Comparison of ENCODE assay signal across 11 mouse cellular contexts in genomic region chr5:115522531-115522930, GRCm38 (mm10). TPM values are rescaled to one million over a fixed set of nuclear protein-coding genes. Genes with fewer than 3 reads are reported as not detected.
A peak's percentile ranks its signal among the peaks of the same experiment; 100 is the strongest.
DNase-seq lines count a peak whose midpoint lies in the region; ATAC-seq and TF ChIP-seq lines count a peak whose summit lies in the region.
"Had no signal": no experiment of that assay in that cellular context is flagged by ENCODE, and none has a peak within 500 bp of the region (broad histone marks: within the 10 kb centered on the region; RNA-seq: fewer than 3 reads in every experiment).

No protein-coding gene starts in this region.

- H3K4me1 ChIP-seq in forebrain, embryonic 11.5 days (replicated peaks; ENCODE audit: control insufficient read depth, insufficient read depth, low read length) = peaks cover 12% of the 10 kb centered on the region
- no peaks in the 10 kb centered on the region; the same call in 1 of the 2 replicates for H3K4me1 ChIP-seq in forebrain, embryonic 16.5 days (replicated peaks; ENCODE audit: control insufficient read depth, insufficient read depth, low read length)
- peaks cover 65% of the 10 kb centered on the region for H3K4me1 ChIP-seq in heart, embryonic 15.5 days (replicated peaks)
- peaks cover 59% of the 10 kb centered on the region for H3K4me1 ChIP-seq in liver, embryonic 16.5 days (ENCODE audit: control insufficient read depth, low read depth, low read length)

- TF ChIP-seq CTCF in left cerebral cortex, adult 2 months (IDR thresholded peaks at IDR 0.05) = no peak

- H3K36me3 ChIP-seq in forebrain, embryonic 11.5 days (ENCODE audit: control insufficient read depth, insufficient read depth, low read length) = no peaks in the 10 kb centered on the region
- no peaks in the 10 kb centered on the region for H3K36me3 ChIP-seq in forebrain, embryonic 16.5 days (ENCODE audit: control insufficient read depth, insufficient read depth)
- H3K36me3 ChIP-seq in heart, embryonic 15.5 days = no peaks in the 10 kb centered on the region; the same call in 1 of the 2 replicates
- no peaks in the 10 kb centered on the region for H3K36me3 ChIP-seq in liver, embryonic 16.5 days (ENCODE audit: control insufficient read depth, insufficient read depth)

- no peak for DNase-seq in forebrain, embryonic 11.5 days (ENCODE audit: low spot score)
- no peak for DNase-seq in left cerebral cortex, adult 2 months (ENCODE audit: extremely low spot score in 1 of 2, low spot score in 2 of 2)
- DNase-seq in left cerebral cortex, postnatal 25 days (ENCODE audit: low spot score in 2 of 2) = no peak
- DNase-seq in urinary bladder, adult 2 months (ENCODE audit: low spot score) = no peak
- no peak for DNase-seq in spleen, postnatal 36 days (ENCODE audit: low spot score in 2 of 2)
- DNase-seq: gastrocnemius, postnatal 25 days; layer of hippocampus, postnatal 36 days had no signal

- H3K27ac ChIP-seq in forebrain, embryonic 11.5 days (ENCODE audit: low read depth, low read length) = peak overlapping the region; percentile 1; the same call in 1 of the 2 replicates
- H3K27ac ChIP-seq in forebrain, embryonic 16.5 days (ENCODE audit: low read length) = no peak overlapping the region
- peak overlapping the region; percentile 28; the same call in 1 of the 2 replicates for H3K27ac ChIP-seq in left cerebral cortex, adult 2 months
- H3K27ac ChIP-seq in heart, embryonic 15.5 days = peak overlapping the region; percentile 80
- peak overlapping the region; percentile 86 for H3K27ac ChIP-seq in liver, embryonic 16.5 days (ENCODE audit: low read length)

- no peaks in the 10 kb centered on the region for H3K27me3 ChIP-seq in forebrain, embryonic 11.5 days (ENCODE audit: control insufficient read depth, insufficient read depth, low read length)
- no peaks in the 10 kb centered on the region for H3K27me3 ChIP-seq in forebrain, embryonic 16.5 days (replicated peaks; ENCODE audit: control insufficient read depth, insufficient read depth, low read length)
- no peaks in the 10 kb centered on the region for H3K27me3 ChIP-seq in heart, embryonic 15.5 days
- H3K27me3 ChIP-seq in liver, embryonic 16.5 days (ENCODE audit: control insufficient read depth, insufficient read depth, low read depth, low read length) = no peaks in the 10 kb centered on the region
- H3K27me3 ChIP-seq: Patski had no signal

- intact Hi-C loops in left cerebral cortex, adult 2 months (cut with DNase I) = no loop called here
- intact Hi-C loops in left cerebral cortex, postnatal 25 days (cut with DNase I) = no loop called here

- no peak for ATAC-seq in forebrain, embryonic 11.5 days (replicated peaks; ENCODE audit: low FRiP score)
- ATAC-seq in forebrain, embryonic 16.5 days = no peak
- no peak for ATAC-seq in heart, embryonic 15.5 days (replicated peaks; ENCODE audit: insufficient number of reproducible peaks, insufficient read depth, low FRiP score, low read depth)
- ATAC-seq in liver, embryonic 16.5 days (ENCODE audit: low read depth) = no peak
- ATAC-seq: Patski had no signal

- no peak overlapping the region for H3K4me2 ChIP-seq in forebrain, embryonic 11.5 days (ENCODE audit: low read depth, low read length, severe bottlenecking)
- H3K4me2 ChIP-seq in forebrain, embryonic 16.5 days (ENCODE audit: low read length) = no peak overlapping the region
- H3K4me2 ChIP-seq in heart, embryonic 15.5 days = peak overlapping the region; percentile 9; the same call in 1 of the 2 replicates
- H3K4me2 ChIP-seq in liver, embryonic 16.5 days (ENCODE audit: low read depth, low read length) = no peak overlapping the region

- no peak overlapping the region for H3K4me3 ChIP-seq in forebrain, embryonic 11.5 days (ENCODE audit: low read depth, low read length)
- no peak overlapping the region for H3K4me3 ChIP-seq in forebrain, embryonic 16.5 days (replicated peaks; ENCODE audit: low read length)
- no peak overlapping the region for H3K4me3 ChIP-seq in left cerebral cortex, adult 2 months
- no peak overlapping the region for H3K4me3 ChIP-seq in heart, embryonic 15.5 days
- no peak overlapping the region for H3K4me3 ChIP-seq in liver, embryonic 16.5 days (ENCODE audit: low read depth, low read length)

- no peaks in the 10 kb centered on the region for H3K9me3 ChIP-seq in forebrain, embryonic 11.5 days (ENCODE audit: control insufficient read depth, low read length)
- H3K9me3 ChIP-seq in forebrain, embryonic 16.5 days (ENCODE audit: control insufficient read depth, low read length) = no peaks in the 10 kb centered on the region
- no peaks in the 10 kb centered on the region for H3K9me3 ChIP-seq in heart, embryonic 15.5 days (replicated peaks)
- H3K9me3 ChIP-seq in liver, embryonic 16.5 days (replicated peaks; ENCODE audit: control insufficient read depth, low read length) = no peaks in the 10 kb centered on the region

- no peak overlapping the region for H3K9ac ChIP-seq in forebrain, embryonic 11.5 days (ENCODE audit: low read length)
- H3K9ac ChIP-seq in forebrain, embryonic 16.5 days (replicated peaks; ENCODE audit: low read depth, low read length) = no peak overlapping the region
- 0 out of 2 replicates have a peak overlapping the region, but pooled peaks have one; percentile 7 for H3K9ac ChIP-seq in heart, embryonic 15.5 days
- no peak overlapping the region for H3K9ac ChIP-seq in liver, embryonic 16.5 days (ENCODE audit: low read depth, low read length)

- 81% methylated on average over 4 of the region's 4 CpGs for WGBS in forebrain, embryonic 11.5 days
- 92% methylated on average over 4 of the region's 4 CpGs for WGBS in forebrain, embryonic 16.5 days
- 79% methylated on average over 4 of the region's 4 CpGs for WGBS in heart, embryonic 15.5 days
- WGBS in liver, embryonic 16.5 days (ENCODE audit: insufficient replicate concordance) = 71% methylated on average over 4 of the region's 4 CpGs

RNA-seq across cellular contexts. Expression of gene Pxn, which starts 16.1 kb away (rescaled TPM):
- polyA plus RNA-seq in forebrain, embryonic 11.5 days (2014; fragmentation: Nextera tagmentation; extraction: Ambion mirVana) = 11.9 and 12.3 TPM in 2 replicates
- polyA plus RNA-seq in forebrain, embryonic 16.5 days (2015; fragmentation: Nextera tagmentation; extraction: Ambion mirVana) = 20.6 and 22.5 TPM in 2 replicates
- total RNA-seq in left cerebral cortex, adult 2 months (2021) = 10 to 100 TPM; 22.8 to 25.7 TPM
- total RNA-seq in left cerebral cortex, postnatal 25 days (2021) = 10 to 100 TPM; 19.9 to 21.0 TPM
- 33.5 and 46.2 TPM in 2 replicates for polyA plus RNA-seq in heart, embryonic 15.5 days (2015; fragmentation: Nextera tagmentation; extraction: Ambion mirVana)
- polyA plus RNA-seq in liver, embryonic 16.5 days (2015; fragmentation: Nextera tagmentation; extraction: Ambion mirVana) = 17.2 and 19.1 TPM in 2 replicates
- polyA plus RNA-seq in urinary bladder, adult 2 months (2012; rRNA removed) = 68.7 and 73.4 TPM in 2 replicates

RNA-seq across cellular contexts. Expression of gene Rplp0, which starts 36.7 kb away (rescaled TPM):
- 1,156 and 1,197 TPM in 2 replicates for polyA plus RNA-seq in forebrain, embryonic 11.5 days (2014; fragmentation: Nextera tagmentation; extraction: Ambion mirVana)
- polyA plus RNA-seq in forebrain, embryonic 16.5 days (2015; fragmentation: Nextera tagmentation; extraction: Ambion mirVana) = 944 and 986 TPM in 2 replicates
- total RNA-seq in left cerebral cortex, adult 2 months (2021) = 100 to 1,000 TPM; 183 to 187 TPM
- 100 to 1,000 TPM; 208 to 218 TPM for total RNA-seq in left cerebral cortex, postnatal 25 days (2021)
- 925 and 1,001 TPM in 2 replicates for polyA plus RNA-seq in heart, embryonic 15.5 days (2015; fragmentation: Nextera tagmentation; extraction: Ambion mirVana)
- 919 and 997 TPM in 2 replicates for polyA plus RNA-seq in liver, embryonic 16.5 days (2015; fragmentation: Nextera tagmentation; extraction: Ambion mirVana)
- polyA plus RNA-seq in urinary bladder, adult 2 months (2012; rRNA removed) = 2,459 and 2,490 TPM in 2 replicates

RNA-seq across cellular contexts. Expression of gene Sirt4, which starts 38.0 kb away (rescaled TPM):
- 20.6 and 22.0 TPM in 2 replicates for polyA plus RNA-seq in forebrain, embryonic 11.5 days (2014; fragmentation: Nextera tagmentation; extraction: Ambion mirVana)
- 32.7 and 37.6 TPM in 2 replicates for polyA plus RNA-seq in forebrain, embryonic 16.5 days (2015; fragmentation: Nextera tagmentation; extraction: Ambion mirVana)
- 10 to 100 TPM; 40.7 to 43.5 TPM for total RNA-seq in left cerebral cortex, adult 2 months (2021)
- 10 to 100 TPM; 31.1 to 34.0 TPM for total RNA-seq in left cerebral cortex, postnatal 25 days (2021)
- polyA plus RNA-seq in heart, embryonic 15.5 days (2015; fragmentation: Nextera tagmentation; extraction: Ambion mirVana) = 20.9 TPM in 2 replicates
- 4.6 and 6.5 TPM in 2 replicates for polyA plus RNA-seq in liver, embryonic 16.5 days (2015; fragmentation: Nextera tagmentation; extraction: Ambion mirVana)
- 56.1 and 75.8 TPM in 2 replicates for polyA plus RNA-seq in urinary bladder, adult 2 months (2012; rRNA removed)

RNA-seq across cellular contexts. Expression of gene Gcn1l1, which starts 42.5 kb away (rescaled TPM):
- 54.8 and 62.4 TPM in 2 replicates for polyA plus RNA-seq in forebrain, embryonic 11.5 days (2014; fragmentation: Nextera tagmentation; extraction: Ambion mirVana)
- polyA plus RNA-seq in forebrain, embryonic 16.5 days (2015; fragmentation: Nextera tagmentation; extraction: Ambion mirVana) = 44.7 and 53.6 TPM in 2 replicates
- total RNA-seq in left cerebral cortex, adult 2 months (2021) = 10 to 100 TPM; 70.7 to 73.2 TPM
- 10 to 100 TPM; 61.4 to 75.7 TPM for total RNA-seq in left cerebral cortex, postnatal 25 days (2021)
- polyA plus RNA-seq in heart, embryonic 15.5 days (2015; fragmentation: Nextera tagmentation; extraction: Ambion mirVana) = 20.9 and 28.8 TPM in 2 replicates
- polyA plus RNA-seq in liver, embryonic 16.5 days (2015; fragmentation: Nextera tagmentation; extraction: Ambion mirVana) = 14.1 and 14.8 TPM in 2 replicates
- polyA plus RNA-seq in urinary bladder, adult 2 months (2012; rRNA removed) = 17.8 and 26.4 TPM in 2 replicates

RNA-seq across cellular contexts. Expression of gene Pla2g1b, which starts 56.5 kb away (rescaled TPM):
- polyA plus RNA-seq in forebrain, embryonic 11.5 days (2014; fragmentation: Nextera tagmentation; extraction: Ambion mirVana) = not detected in 2 replicates
- polyA plus RNA-seq in forebrain, embryonic 16.5 days (2015; fragmentation: Nextera tagmentation; extraction: Ambion mirVana) = not detected in 2 replicates
- not detected for total RNA-seq in left cerebral cortex, adult 2 months (2021)
- total RNA-seq in left cerebral cortex, postnatal 25 days (2021) = not detected
- polyA plus RNA-seq in heart, embryonic 15.5 days (2015; fragmentation: Nextera tagmentation; extraction: Ambion mirVana) = 0.32 and 0.52 TPM in 2 replicates
- polyA plus RNA-seq in liver, embryonic 16.5 days (2015; fragmentation: Nextera tagmentation; extraction: Ambion mirVana) = not detected in 2 replicates
- polyA plus RNA-seq in urinary bladder, adult 2 months (2012; rRNA removed) = not detected in 2 replicates
- total RNA-seq: gastrocnemius, postnatal 25 days; layer of hippocampus, postnatal 36 days had no signal
- polyA plus RNA-seq: Patski had no signal
